ENCODE assay signal across 26 mouse cellular contexts in genomic region chr10:80325045-80325444, GRCm38 (mm10). TPM values are rescaled to one million over a fixed set of nuclear protein-coding genes. Genes with fewer than 3 reads are reported as not detected.
DNase-seq lines count a peak whose midpoint lies in the region; ATAC-seq and TF ChIP-seq lines count a peak whose summit lies in the region.
"Had no signal": no experiment of that assay in that cellular context is flagged by ENCODE, and none has a peak within 500 bp of the region (broad histone marks: within the 10 kb centered on the region; RNA-seq: fewer than 3 reads in every experiment).

No protein-coding gene starts in this region.

- no peak overlapping the region for H3K27ac ChIP-seq in heart, embryonic 11.5 days (ENCODE audit: low read depth, low read length)
- no peak overlapping the region for H3K27ac ChIP-seq in testis, adult 2 months (ENCODE audit: control insufficient read depth, insufficient read depth, low read depth, low read length)
- H3K27ac ChIP-seq: embryonic facial prominence, embryonic 12.5 days; forebrain, embryonic 12.5 days; hindbrain, postnatal 0 days; kidney, postnatal 0 days; limb, embryonic 12.5 days; midbrain, embryonic 13.5 days; stomach, postnatal 0 days had no signal

- WGBS in heart, embryonic 11.5 days (ENCODE audit: insufficient replicate concordance) = 75% methylated on average over 21 of the region's 21 CpGs

- no peak for ATAC-seq in heart, embryonic 11.5 days (replicated peaks; ENCODE audit: insufficient number of reproducible peaks, low FRiP score, low TSS enrichment)
- ATAC-seq: CD4-positive, CD25-positive, alpha-beta regulatory T cell, adult 4 months; hindbrain, postnatal 0 days; midbrain, embryonic 13.5 days had no signal

- H3K36me3 ChIP-seq in heart, embryonic 11.5 days (ENCODE audit: control insufficient read depth, insufficient read depth, low read length) = no peaks in the 10 kb centered on the region
- H3K36me3 ChIP-seq in testis, adult 2 months (ENCODE audit: control insufficient read depth, insufficient read depth, low read length) = no peaks in the 10 kb centered on the region
- H3K36me3 ChIP-seq: embryonic facial prominence, embryonic 12.5 days; forebrain, embryonic 12.5 days; heart, embryonic 12.5 days; limb, embryonic 12.5 days; midbrain, embryonic 13.5 days had no signal

- H3K4me3 ChIP-seq in heart, embryonic 11.5 days (ENCODE audit: low read depth, low read length) = no peak overlapping the region
- peak overlapping the region; percentile 51 for H3K4me3 ChIP-seq in testis, adult 2 months (ENCODE audit: control insufficient read depth, low read depth, low read length)
- H3K4me3 ChIP-seq: embryonic facial prominence, embryonic 12.5 days; forebrain, embryonic 12.5 days; heart, embryonic 12.5 days; limb, embryonic 12.5 days; midbrain, embryonic 13.5 days had no signal

- H3K9me3 ChIP-seq in heart, embryonic 11.5 days (replicated peaks; ENCODE audit: control insufficient read depth, low read length) = no peaks in the 10 kb centered on the region
- H3K9me3 ChIP-seq: embryonic facial prominence, embryonic 12.5 days; forebrain, embryonic 12.5 days; heart, embryonic 12.5 days; limb, embryonic 12.5 days; midbrain, embryonic 13.5 days had no signal

- intact Hi-C loops in heart, postnatal 14 days (cut with DNase I) = no loop called here
- intact Hi-C loops in left cerebral cortex, postnatal 36 days (cut with DNase I) = no loop called here

- no peak overlapping the region for H3K9ac ChIP-seq in heart, embryonic 11.5 days (ENCODE audit: low read depth, low read length)
- H3K9ac ChIP-seq: embryonic facial prominence, embryonic 12.5 days; forebrain, embryonic 12.5 days; heart, embryonic 12.5 days; limb, embryonic 12.5 days; midbrain, embryonic 13.5 days had no signal

- no peak for TF ChIP-seq POLR2A in testis, adult 2 months (IDR thresholded peaks at IDR 0.05; ENCODE audit: control insufficient read depth, low read depth, low read length)

- peaks cover 41% of the 10 kb centered on the region for H3K27me3 ChIP-seq in heart, embryonic 11.5 days (ENCODE audit: control insufficient read depth, insufficient read depth, low read length)
- H3K27me3 ChIP-seq in testis, adult 2 months (ENCODE audit: control insufficient read depth, insufficient read depth, low read length) = no peaks in the 10 kb centered on the region

- H3K4me2 ChIP-seq in heart, embryonic 11.5 days = peak overlapping the region; percentile 29
- H3K4me2 ChIP-seq: embryonic facial prominence, embryonic 12.5 days; forebrain, embryonic 12.5 days; heart, embryonic 12.5 days; limb, embryonic 12.5 days; midbrain, embryonic 13.5 days had no signal

- DNase-seq in cerebellum, adult 11-12 months = peak; percentile 73
- no peak for DNase-seq in cerebellum, postnatal 36 days
- DNase-seq in heart, postnatal 14 days = no peak
- DNase-seq in testis, postnatal 10 days (ENCODE audit: low spot score) = no peak
- DNase-seq in left cerebral cortex, postnatal 36 days (ENCODE audit: low spot score in 2 of 2) = no peak
- no peak for DNase-seq in ovary, postnatal 14 days (ENCODE audit: low spot score)
- DNase-seq: adrenal gland, adult 8-10 months; cerebellum, postnatal 10 days; gastrocnemius, postnatal 36 days; heart, postnatal 10 days; kidney, adult 18-20 months; lung, adult 18-20 months; lung, postnatal 10 days; right cerebral cortex, postnatal 14 days; thymus, postnatal 14 days had no signal

- H3K4me1 ChIP-seq in heart, embryonic 11.5 days (ENCODE audit: control insufficient read depth, insufficient read depth, low read length) = peaks cover 10% of the 10 kb centered on the region
- peaks cover 36% of the 10 kb centered on the region for H3K4me1 ChIP-seq in testis, adult 2 months (ENCODE audit: control insufficient read depth, insufficient read depth, low read length)

- TF ChIP-seq CTCF in testis, adult 2 months (IDR thresholded peaks at IDR 0.05; ENCODE audit: control insufficient read depth, insufficient read depth, insufficient replicate concordance, low read depth, low read length) = no peak

RNA-seq across cellular contexts. Expression of gene Pcsk4, which starts 4.3 kb away (rescaled TPM):
- 0.77 and 1.6 TPM in 2 replicates for polyA plus RNA-seq in heart, embryonic 11.5 days (2014; fragmentation: Nextera tagmentation; extraction: Ambion mirVana)
- 1 to 10 TPM; 1.0 to 1.7 TPM for total RNA-seq in heart, postnatal 14 days (2021)
- polyA plus RNA-seq in testis, adult 2 months (2012; rRNA removed) = 324 and 326 TPM in 2 replicates
- total RNA-seq in left cerebral cortex, postnatal 36 days (2021) = 1 to 10 TPM; 4.9 to 6.2 TPM

RNA-seq across cellular contexts. Expression of gene 2310011J03Rik, which starts 4.7 kb away (rescaled TPM):
- polyA plus RNA-seq in heart, embryonic 11.5 days (2014; fragmentation: Nextera tagmentation; extraction: Ambion mirVana) = 29.7 and 31.0 TPM in 2 replicates
- total RNA-seq in heart, postnatal 14 days (2021) = 10 to 100 TPM; 13.3 to 15.0 TPM
- polyA plus RNA-seq in testis, adult 2 months (2012; rRNA removed) = 11.3 and 13.1 TPM in 2 replicates
- total RNA-seq in left cerebral cortex, postnatal 36 days (2021) = 10 to 100 TPM; 26.6 to 30.1 TPM

RNA-seq across cellular contexts. Expression of gene Reep6, which starts 4.7 kb away (rescaled TPM):
- 4.9 and 7.3 TPM in 2 replicates for polyA plus RNA-seq in heart, embryonic 11.5 days (2014; fragmentation: Nextera tagmentation; extraction: Ambion mirVana)
- total RNA-seq in heart, postnatal 14 days (2021) = 1 to 10 TPM; 2.0 to 2.6 TPM
- 698 and 732 TPM in 2 replicates for polyA plus RNA-seq in testis, adult 2 months (2012; rRNA removed)
- total RNA-seq in left cerebral cortex, postnatal 36 days (2021) = 10 to 100 TPM; 10.6 to 11.5 TPM

RNA-seq across cellular contexts. Expression of gene Adamtsl5, which starts 23.2 kb away (rescaled TPM):
- polyA plus RNA-seq in heart, embryonic 11.5 days (2014; fragmentation: Nextera tagmentation; extraction: Ambion mirVana) = 2.4 and 3.7 TPM in 2 replicates
- total RNA-seq in heart, postnatal 14 days (2021) = 10 to 100 TPM; 43.8 to 44.5 TPM
- polyA plus RNA-seq in testis, adult 2 months (2012; rRNA removed) = 3.3 and 4.1 TPM in 2 replicates
- total RNA-seq in left cerebral cortex, postnatal 36 days (2021) = 10 to 100 TPM in 1 of 2 experiments, 1 to 10 TPM in 1; 7.5 to 10.0 TPM
- polyA plus RNA-seq: CD4-positive, CD25-positive, alpha-beta regulatory T cell, adult 4 months had no signal

RNA-seq across cellular contexts. Expression of gene Apc2, which starts 29.3 kb away (rescaled TPM):
- 0.55 and 0.69 TPM in 2 replicates for polyA plus RNA-seq in heart, embryonic 11.5 days (2014; fragmentation: Nextera tagmentation; extraction: Ambion mirVana)
- total RNA-seq in heart, postnatal 14 days (2021) = 1 to 10 TPM; 2.3 to 3.6 TPM
- 1.4 and 1.8 TPM in 2 replicates for polyA plus RNA-seq in testis, adult 2 months (2012; rRNA removed)
- 100 to 1,000 TPM; 105 to 116 TPM for total RNA-seq in left cerebral cortex, postnatal 36 days (2021)
